Mouse (Mus musculus) kidney, embryonic 16.5 days (tissue): ENCODE results near the gene St8sia2. TPM values are rescaled to one million over a fixed set of nuclear protein-coding genes. Genes with fewer than 3 reads are reported as not detected.

Source experiments
- ATAC-seq: fragments of 200-750 bp; cut with Nextera tagmentation; 2 replicates; pipeline ENCODE4 v1.8.0; 2017; ENCODE audit warnings: moderate TSS enrichment; ENCODE audit not compliant: low FRiP score, low TSS enrichment
- H3K27ac ChIP-seq: fragments of 300-500 bp; sonication (generic); 2 replicates; pipeline ENCODE4 v1.5.1; 2014; ENCODE audit warnings: low read length
- H3K27me3 ChIP-seq: fragments of 300-500 bp; sonication (generic); 2 replicates; pipeline ENCODE4 v1.6.1; 2014; ENCODE audit warnings: low read length, control low read depth, mixed read lengths; ENCODE audit not compliant: insufficient read depth
- H3K36me3 ChIP-seq: fragments of 300-500 bp; sonication (generic); 2 replicates; pipeline ENCODE4 v1.6.1; 2014; ENCODE audit warnings: low read length, control low read depth, mixed read lengths; ENCODE audit not compliant: insufficient read depth
- H3K4me1 ChIP-seq: fragments of 300-500 bp; sonication (generic); 2 replicates; pipeline ENCODE4 v1.6.1; 2014; ENCODE audit warnings: low read length, control low read depth, mixed read lengths; ENCODE audit not compliant: insufficient read depth
- H3K4me2 ChIP-seq: fragments of 300-500 bp; sonication (generic); replicated peaks from 2 replicates; pipeline ENCODE4 v1.6.1; 2014; ENCODE audit warnings: low read depth, low read length
- H3K4me3 ChIP-seq: fragments of 300-500 bp; sonication (generic); 2 replicates; pipeline ENCODE4 v1.5.1; 2014; ENCODE audit warnings: mild to moderate bottlenecking, low read length
- H3K9ac ChIP-seq: fragments of 300-500 bp; sonication (generic); replicated peaks from 2 replicates; pipeline ENCODE4 v1.6.1; 2014; ENCODE audit warnings: low read length
- H3K9me3 ChIP-seq: fragments of 300-500 bp; sonication (generic); 2 replicates; pipeline ENCODE4 v1.6.1; 2016; ENCODE audit warnings: low read length, control low read depth
- WGBS: fragments of 180-500 bp; shearing (Covaris S2); extraction: QIAGEN DNeasy Blood & Tissue Kit; methylation state at CpG from one replicate; pipeline ENCODE4 v1.1.7; 2014; 5-methylcytosine and 5-hydroxymethylcytosine counted together
- polyA plus RNA-seq: library from polyadenylated mRNA; unstranded; fragments of >200 nt; fragmentation: Nextera tagmentation; extraction: Ambion mirVana; gene quantifications from 2 replicates; pipeline ENCODE4 v1.2.1, GENCODE M21; 2015

The St8sia2 gene
- polyA plus RNA-seq, 1 experiment from 2014 or later: 9.2 TPM

GRCm38 (mm10) chr7:74024171-74024570 is 10.7 kb upstream of the St8sia2 start:
- H3K9ac ChIP-seq: no peak overlapping the region
- no peaks in the 10 kb centered on the region for H3K4me1 ChIP-seq
- 85% methylated on average over 3 of the region's 3 CpGs for WGBS
- no peak overlapping the region for H3K27ac ChIP-seq
- H3K9me3 ChIP-seq: no peaks in the 10 kb centered on the region
- no peaks in the 10 kb centered on the region for H3K36me3 ChIP-seq
- H3K27me3 ChIP-seq: no peaks in the 10 kb centered on the region
- no peak overlapping the region for H3K4me3 ChIP-seq
- ATAC-seq: no peak
- no peak overlapping the region for H3K4me2 ChIP-seq

GRCm38 (mm10) chr7:74022571-74022970 is 9.1 kb upstream of the St8sia2 start:
- no peaks in the 10 kb centered on the region for H3K4me1 ChIP-seq
- no peaks in the 10 kb centered on the region for H3K36me3 ChIP-seq
- no peaks in the 10 kb centered on the region for H3K9me3 ChIP-seq
- no peak overlapping the region for H3K27ac ChIP-seq
- peak; percentile 63; the same call in 1 of the 2 replicates for ATAC-seq
- H3K27me3 ChIP-seq: peaks cover 3% of the 10 kb centered on the region; the same call in 1 of the 2 replicates
- no peak overlapping the region for H3K4me3 ChIP-seq
- no peak overlapping the region for H3K9ac ChIP-seq
- no peak overlapping the region for H3K4me2 ChIP-seq
- WGBS: 40% methylated on average over 2 of the region's 2 CpGs

DNA sequence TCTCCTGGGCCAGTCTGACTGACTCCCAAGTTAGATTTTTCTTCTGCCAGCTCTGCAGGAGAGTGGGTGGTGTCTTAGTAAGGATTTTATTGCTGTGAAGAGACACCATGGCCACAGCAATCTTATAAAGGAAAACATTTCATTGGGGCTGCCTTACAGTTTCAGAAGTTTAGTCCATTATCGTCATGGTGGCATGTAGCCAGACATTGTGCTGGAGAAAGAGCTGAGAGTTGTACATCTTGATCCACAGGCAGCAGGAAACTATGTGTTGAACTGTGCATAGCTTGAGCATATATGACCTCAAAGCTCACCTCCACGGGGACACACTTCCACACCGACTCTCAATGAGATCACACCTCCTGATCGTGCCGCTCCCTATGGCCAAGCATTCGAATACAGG is 8.3 kb upstream of the St8sia2 start:
- Histone ChIP-seq H3K27ac (no peak overlapping the region), H3K9ac (no peak overlapping the region), H3K36me3 (no peaks in the 10 kb centered on the region), H3K4me1 (no peaks in the 10 kb centered on the region), H3K27me3 (peaks cover 3% of the 10 kb centered on the region; the same call in 1 of the 2 replicates), H3K4me2 (no peak overlapping the region), H3K9me3 (no peaks in the 10 kb centered on the region), H3K4me3 (no peak overlapping the region)
- no peak for ATAC-seq
- WGBS: 72% methylated on average over 6 of the region's 6 CpGs

DNA sequence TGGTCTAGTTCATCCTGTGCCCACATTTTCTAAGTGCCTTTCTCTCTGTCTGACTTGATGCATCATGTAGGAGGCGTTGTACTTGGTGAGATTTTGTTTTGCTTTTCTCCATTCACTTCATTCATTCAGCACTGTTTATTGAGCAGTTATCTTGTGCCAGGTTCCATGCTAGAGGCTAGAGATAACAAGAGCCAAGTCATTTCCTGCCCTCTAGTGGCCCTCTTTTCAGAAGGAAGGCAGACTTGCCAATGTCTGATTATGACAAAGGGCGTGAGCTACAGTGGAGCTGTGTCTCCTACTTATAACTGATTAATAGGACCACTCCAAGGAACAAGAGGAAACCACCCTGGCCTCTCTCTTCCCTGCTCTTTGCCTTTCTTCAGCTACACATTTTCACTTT is 3.1 kb upstream of the St8sia2 start:
- ATAC-seq: no peak
- no peak overlapping the region for H3K27ac ChIP-seq
- 83% methylated on average over 2 of the region's 2 CpGs for WGBS
- H3K9ac ChIP-seq: no peak overlapping the region
- no peak overlapping the region for H3K4me3 ChIP-seq
- peaks cover 20% of the 10 kb centered on the region for H3K27me3 ChIP-seq
- H3K4me1 ChIP-seq: peaks cover 9% of the 10 kb centered on the region; the same call in 1 of the 2 replicates
- no peak overlapping the region for H3K4me2 ChIP-seq
- no peaks in the 10 kb centered on the region for H3K9me3 ChIP-seq
- no peaks in the 10 kb centered on the region for H3K36me3 ChIP-seq

DNA sequence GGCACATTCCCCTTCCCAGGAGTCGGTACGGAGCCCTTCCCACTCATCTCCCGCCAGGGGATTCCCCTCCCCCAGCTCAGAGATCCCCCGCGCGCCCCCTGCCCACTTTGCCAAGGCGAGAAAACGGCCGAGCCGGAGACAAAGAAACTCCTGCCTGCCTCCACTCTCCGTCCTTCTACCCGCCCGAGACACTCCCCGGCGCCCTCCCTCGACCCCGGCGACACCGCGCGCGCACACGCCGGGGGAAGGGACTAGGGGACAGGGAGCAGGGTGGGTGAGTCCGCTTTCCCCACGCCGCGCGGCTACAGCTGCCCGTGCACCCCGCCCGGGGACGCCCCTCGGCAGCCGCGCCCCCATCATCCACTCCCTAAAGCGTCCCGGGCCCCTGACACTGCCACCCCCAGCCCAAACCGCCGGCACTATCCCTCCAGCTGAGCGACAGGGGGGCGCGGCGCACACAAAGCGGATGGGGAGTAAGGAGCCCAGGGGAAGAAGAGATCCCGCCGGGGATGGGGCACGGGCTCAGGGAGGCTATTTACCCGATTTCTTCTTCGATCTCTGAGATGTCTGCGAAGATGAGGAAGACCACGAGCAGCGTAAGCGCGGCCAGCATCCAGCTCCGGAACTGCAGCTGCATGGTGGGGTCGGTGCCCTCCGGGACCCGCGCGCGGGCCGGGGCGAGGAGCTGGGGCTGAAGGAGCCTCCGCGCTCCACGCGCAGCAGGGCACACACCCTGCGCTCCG is 461 bp downstream of the St8sia2 start:
- ATAC-seq: peak; percentile 36
- Histone ChIP-seq H3K36me3 (no peaks in the 10 kb centered on the region), H3K9ac (peak overlapping the region; percentile 84), H3K4me1 (peaks cover 22% of the 10 kb centered on the region), H3K9me3 (no peaks in the 10 kb centered on the region), H3K27ac (peak overlapping the region; percentile 71; the same call in 1 of the 2 replicates), H3K4me3 (peak overlapping the region; percentile 81), H3K4me2 (peak overlapping the region; percentile 83), H3K27me3 (peaks cover 23% of the 10 kb centered on the region)
- under 1% methylated on average over 69 of the region's 70 CpGs for WGBS

DNA sequence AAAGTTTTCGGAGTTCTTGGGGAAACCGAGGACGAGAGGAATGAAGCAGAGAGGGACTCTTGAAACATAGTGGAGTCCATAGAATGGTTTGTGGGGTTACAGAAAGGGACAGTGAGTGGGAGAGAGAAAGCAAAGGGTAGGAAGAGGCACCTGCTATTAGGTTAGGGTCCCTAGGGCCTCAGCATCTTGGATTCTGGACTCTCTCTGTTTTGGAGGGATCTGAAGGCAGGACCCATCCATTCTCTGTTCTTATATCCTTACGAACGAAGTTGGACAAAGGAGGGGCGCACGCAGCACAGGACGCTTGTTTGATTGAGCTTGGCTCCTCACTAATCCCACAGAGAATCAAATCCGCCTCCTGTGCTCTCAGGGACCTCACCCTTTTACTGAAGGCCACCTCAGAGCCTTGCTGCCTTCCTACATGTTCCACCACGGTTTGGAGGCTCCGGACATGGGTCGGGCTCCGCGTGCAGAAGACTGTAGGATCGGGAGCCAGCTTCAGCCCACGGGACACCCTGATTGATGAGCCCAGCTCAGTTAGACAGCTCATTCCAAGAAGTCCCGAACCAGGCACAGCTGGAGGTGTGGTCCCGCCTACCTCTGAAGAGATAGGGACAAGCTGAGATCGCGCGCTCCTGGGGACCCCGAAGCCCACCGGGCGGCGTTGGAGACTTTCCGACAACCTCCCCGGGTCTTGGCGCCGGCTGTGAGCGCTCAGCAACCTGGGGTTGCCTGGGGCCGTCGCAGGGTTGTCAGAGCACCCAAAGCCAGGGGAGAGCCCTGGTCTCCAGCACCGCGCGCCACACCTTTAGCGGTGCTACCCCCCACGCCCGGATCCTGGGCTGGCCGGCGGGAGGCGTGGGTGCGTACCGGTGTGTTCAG is 1.3 kb downstream of the St8sia2 start:
- H3K27ac ChIP-seq: no peak overlapping the region
- peak; percentile 21 for ATAC-seq
- 4% methylated on average over 43 of the region's 43 CpGs for WGBS
- H3K36me3 ChIP-seq: no peaks in the 10 kb centered on the region
- H3K9me3 ChIP-seq: no peaks in the 10 kb centered on the region
- H3K4me1 ChIP-seq: peaks cover 26% of the 10 kb centered on the region
- peaks cover 23% of the 10 kb centered on the region for H3K27me3 ChIP-seq
- peak overlapping the region; percentile 84 for H3K9ac ChIP-seq
- H3K4me3 ChIP-seq: peak overlapping the region; percentile 81
- H3K4me2 ChIP-seq: peak overlapping the region; percentile 83

- WGBS: 44% methylated on average over 7 of the region's 7 CpGs
- Histone ChIP-seq H3K4me2 (no peak overlapping the region), H3K9ac (no peak overlapping the region), H3K27me3 (peaks cover 13% of the 10 kb centered on the region), H3K9me3 (no peaks in the 10 kb centered on the region), H3K4me1 (peaks cover 32% of the 10 kb centered on the region), H3K27ac (no peak overlapping the region), H3K4me3 (no peak overlapping the region), H3K36me3 (no peaks in the 10 kb centered on the region)
- no peak for ATAC-seq
Measured at GRCm38 (mm10) chr7:74008946-74009542, 4.4 kb downstream of the St8sia2 start.

DNA sequence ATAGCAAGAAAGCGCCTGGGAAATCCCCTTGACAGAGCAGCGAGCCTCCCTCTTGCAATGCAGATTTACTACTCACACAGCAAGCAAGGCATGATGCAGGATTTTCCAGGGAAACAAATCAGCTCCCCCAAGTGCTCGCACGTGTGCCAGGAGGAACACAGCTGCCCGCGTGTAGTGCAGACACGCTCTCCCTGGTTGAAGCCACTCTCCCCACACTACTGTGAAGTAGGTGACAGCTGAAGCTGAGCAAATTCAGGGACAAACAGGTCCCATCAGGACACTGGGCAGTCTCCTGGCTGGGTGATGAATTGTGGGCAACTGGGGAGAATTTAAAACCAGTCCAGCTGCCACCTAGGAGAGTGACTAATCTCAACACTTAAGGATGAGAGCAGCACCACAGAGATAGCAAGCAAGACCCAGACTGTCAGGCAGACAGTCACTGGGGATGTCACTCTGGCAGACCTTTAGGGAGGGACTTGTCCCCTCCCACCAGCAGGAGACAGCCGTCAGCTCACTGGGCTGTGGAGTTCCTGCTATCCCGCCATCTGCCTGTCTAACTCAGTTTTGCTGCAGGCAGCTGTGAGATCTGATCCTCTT is 6.6 kb downstream of the St8sia2 start:
- H3K27me3 ChIP-seq: peaks cover 8% of the 10 kb centered on the region
- H3K4me3 ChIP-seq: no peak overlapping the region
- peaks cover 25% of the 10 kb centered on the region for H3K4me1 ChIP-seq
- no peak overlapping the region for H3K4me2 ChIP-seq
- no peaks in the 10 kb centered on the region for H3K36me3 ChIP-seq
- H3K27ac ChIP-seq: no peak overlapping the region
- H3K9me3 ChIP-seq: no peaks in the 10 kb centered on the region
- H3K9ac ChIP-seq: no peak overlapping the region
- peak; percentile 80 for ATAC-seq
- WGBS: 13% methylated on average over 9 of the region's 9 CpGs

- H3K4me3 ChIP-seq: no peak overlapping the region
- H3K36me3 ChIP-seq: no peaks in the 10 kb centered on the region
- H3K4me1 ChIP-seq: peaks cover 25% of the 10 kb centered on the region
- no peaks in the 10 kb centered on the region for H3K9me3 ChIP-seq
- H3K27ac ChIP-seq: no peak overlapping the region
- ATAC-seq: no peak
- H3K4me2 ChIP-seq: no peak overlapping the region
- no peak overlapping the region for H3K9ac ChIP-seq
- peaks cover 6% of the 10 kb centered on the region; the same call in 1 of the 2 replicates for H3K27me3 ChIP-seq
- 4% methylated on average over 1 of the region's 1 CpGs for WGBS
Measured at GRCm38 (mm10) chr7:74006364-74006763, 7.1 kb downstream of the St8sia2 start.
